ENCODE assay signal across 24 mouse cellular contexts in genomic region chr1:90900406-90900805, GRCm38 (mm10). TPM values are rescaled to one million over a fixed set of nuclear protein-coding genes. Genes with fewer than 3 reads are reported as not detected.
DNase-seq lines count a peak whose midpoint lies in the region; ATAC-seq and TF ChIP-seq lines count a peak whose summit lies in the region.
"Had no signal": no experiment of that assay in that cellular context is flagged by ENCODE, and none has a peak within 500 bp of the region (broad histone marks: within the 10 kb centered on the region; RNA-seq: fewer than 3 reads in every experiment).

No protein-coding gene starts in this region.

- H3K4me1 ChIP-seq in kidney, adult 2 months (ENCODE audit: control insufficient read depth, insufficient read depth, low read length) = peaks cover 4% of the 10 kb centered on the region; the same call in 1 of the 2 replicates
- H3K4me1 ChIP-seq: forebrain, embryonic 13.5 days had no signal

- no peak for TF ChIP-seq CTCF in gastrocnemius, adult 2 months (IDR thresholded peaks at IDR 0.05)
- no peak for TF ChIP-seq CTCF in kidney, adult 2 months (conservative IDR thresholded peaks at IDR 0.05; ENCODE audit: insufficient read depth, insufficient read length, low read depth, low read length)

- peak overlapping the region; percentile 65 for H3K27ac ChIP-seq in gastrocnemius, adult 2 months
- no peak overlapping the region for H3K27ac ChIP-seq in kidney, adult 2 months (ENCODE audit: insufficient read depth, low read depth, low read length)
- H3K27ac ChIP-seq: forebrain, embryonic 13.5 days; neural tube, embryonic 15.5 days had no signal

- WGBS in kidney, adult 2 months = 47% methylated on average over 6 of the region's 6 CpGs

- ATAC-seq in megakaryocyte-erythroid progenitor cell, adult 5-6 weeks (replicated peaks; ENCODE audit: low FRiP score, low TSS enrichment, poor library complexity, severe bottlenecking) = no peak
- ATAC-seq: forebrain, embryonic 13.5 days; inflammation-experienced regulatory T-cells, adult 6 months had no signal

- no peak for TF ChIP-seq POLR2A in kidney, adult 2 months (IDR thresholded peaks at IDR 0.05; ENCODE audit: low read depth, low read length)

- no peak for DNase-seq in gastrocnemius, adult 2 months
- no peak for DNase-seq in gastrocnemius, postnatal 25 days
- peak; percentile 50 for DNase-seq in kidney, adult 2 months
- DNase-seq in kidney, adult 18-20 months = no peak
- peak; percentile 14 for DNase-seq in right cerebral cortex, adult 18-20 months
- DNase-seq in right cerebral cortex, postnatal 25 days = no peak
- no peak for DNase-seq in natural killer cell, adult 2 months (ENCODE audit: low spot score in 2 of 2)
- DNase-seq: cerebellum, adult 2 months; gastrocnemius, postnatal 10 days; liver; lung, embryonic 14.5 days; thymus, adult 18-20 months had no signal

- intact Hi-C loops in gastrocnemius, adult 2 months (cut with DNase I) = no loop called here

- H3K27me3 ChIP-seq in kidney, adult 2 months (replicated peaks; ENCODE audit: control insufficient read depth, insufficient read depth, low read length) = no peaks in the 10 kb centered on the region
- H3K27me3 ChIP-seq: forebrain, embryonic 13.5 days; neural tube, embryonic 15.5 days had no signal

- no peaks in the 10 kb centered on the region for H3K36me3 ChIP-seq in kidney, adult 2 months (ENCODE audit: control insufficient read depth, insufficient read depth, low read length)
- H3K36me3 ChIP-seq: neural tube, embryonic 15.5 days had no signal

- H3K4me3 ChIP-seq in gastrocnemius, adult 2 months = no peak overlapping the region
- no peak overlapping the region for H3K4me3 ChIP-seq in kidney, adult 2 months (ENCODE audit: insufficient read depth, low read depth, low read length)
- H3K4me3 ChIP-seq: forebrain, embryonic 13.5 days; neural tube, embryonic 15.5 days had no signal

RNA-seq across cellular contexts. Expression of gene Mlph, which starts 14.5 kb away (rescaled TPM):
- total RNA-seq in gastrocnemius, adult 2 months (2021) = under 1 TPM; 0.20 to 0.25 TPM
- under 1 TPM; 0.26 to 0.51 TPM for total RNA-seq in gastrocnemius, postnatal 25 days (2021)
- polyA plus RNA-seq in kidney, adult 2 months (2012; rRNA removed) = 4.6 and 5.7 TPM in 2 replicates
- total RNA-seq in megakaryocyte-erythroid progenitor cell, adult 5-6 weeks (2014; fragmentation: Nextera tagmentation) = not detected in 2 replicates
- total RNA-seq in megakaryocyte-erythroid progenitor cell, adult 5-6 weeks (2017) = 0.11 TPM in 1 of 2 replicates, not detected in the other
- polyA plus RNA-seq: inflammation-experienced regulatory T-cells, adult 6 months had no signal

RNA-seq across cellular contexts. Expression of gene Prlh, which starts 52.5 kb away (rescaled TPM):
- not detected for total RNA-seq in gastrocnemius, adult 2 months (2021)
- total RNA-seq in gastrocnemius, postnatal 25 days (2021) = not detected
- polyA plus RNA-seq in kidney, adult 2 months (2012; rRNA removed) = not detected in 2 replicates
- total RNA-seq in megakaryocyte-erythroid progenitor cell, adult 5-6 weeks (2014; fragmentation: Nextera tagmentation) = not detected in 2 replicates
- total RNA-seq in megakaryocyte-erythroid progenitor cell, adult 5-6 weeks (2017) = not detected in 2 replicates
- total RNA-seq: adrenal gland, adult 18-20 months; ES-E14; gastrocnemius, postnatal 10 days; hematopoietic stem cell, adult 5-6 weeks; left cerebral cortex, adult 18-20 months had no signal
- polyA plus RNA-seq: embryonic facial prominence, embryonic 14.5 days; forebrain, embryonic 13.5 days; inflammation-experienced regulatory T-cells, adult 6 months; large intestine, adult 2 months; lung, embryonic 14.5 days; neural tube, embryonic 15.5 days; small intestine, adult 2 months; urinary bladder, adult 2 months had no signal

RNA-seq across cellular contexts. Expression of gene Col6a3, which starts 56.6 kb away (rescaled TPM):
- 10 to 100 TPM; 21.6 to 51.5 TPM for total RNA-seq in gastrocnemius, adult 2 months (2021)
- 100 to 1,000 TPM in 1 of 2 experiments, 10 to 100 TPM in 1; 86.2 to 121 TPM for total RNA-seq in gastrocnemius, postnatal 25 days (2021)
- polyA plus RNA-seq in kidney, adult 2 months (2012; rRNA removed) = 15.3 and 17.4 TPM in 2 replicates
- total RNA-seq in megakaryocyte-erythroid progenitor cell, adult 5-6 weeks (2014; fragmentation: Nextera tagmentation) = not detected in 2 replicates
- total RNA-seq in megakaryocyte-erythroid progenitor cell, adult 5-6 weeks (2017) = not detected in 2 replicates
- total RNA-seq: hematopoietic stem cell, adult 5-6 weeks had no signal

Comparison
In these comparisons a context has a peak if more than half of its experiments do, and no peak if none do; other contexts are left out.
1. DNase-seq: peak in kidney, adult 2 months (single experiment) and right cerebral cortex, adult 18-20 months (single experiment); none in gastrocnemius, adult 2 months (single experiment), gastrocnemius, postnatal 25 days (single experiment), kidney, adult 18-20 months (single experiment), right cerebral cortex, postnatal 25 days (single experiment) and natural killer cell, adult 2 months (0 of 2).
2. RNA of gene Col6a3, which starts 56.6 kb away (total RNA-seq): 86.2 to 121 TPM in gastrocnemius, postnatal 25 days and 21.6 to 51.5 TPM in gastrocnemius, adult 2 months; not detected in megakaryocyte-erythroid progenitor cell, adult 5-6 weeks; every median in the first group is over 10 times any median in the second.